Mouse (Mus musculus): Measurements from ENCODE around the gene Igfbp3. TPM values are rescaled to one million over a fixed set of nuclear protein-coding genes. Genes with fewer than 3 reads are reported as not detected.

The Igfbp3 gene
- polyA plus RNA-seq, 1 experiment from 2014 or later, result 29.7 TPM

- H3K27me3 ChIP-seq (replicated peaks; ENCODE audit: control insufficient read depth, insufficient read depth, low read length), result no peaks in the 10 kb centered on the region
- no peak overlapping the region for H3K4me3 ChIP-seq (ENCODE audit: low read depth, low read length)
- no peak overlapping the region for H3K9ac ChIP-seq (ENCODE audit: low read length)
- no peaks in the 10 kb centered on the region for H3K36me3 ChIP-seq (ENCODE audit: control insufficient read depth, insufficient read depth, low read length)
- H3K4me2 ChIP-seq (ENCODE audit: low read length), result no peak overlapping the region
- H3K4me1 ChIP-seq (ENCODE audit: control insufficient read depth, insufficient read depth, low read length), result peaks cover 3% of the 10 kb centered on the region; the same call in 1 of the 2 replicates
- ATAC-seq (no peak), DNase-seq (ENCODE audit: low spot score) (no peak)
- H3K27ac ChIP-seq (ENCODE audit: low read depth, low read length), result no peak overlapping the region
- 82% methylated on average over 6 of the region's 6 CpGs for WGBS
- H3K9me3 ChIP-seq (replicated peaks; ENCODE audit: control insufficient read depth, low read length), result no peaks in the 10 kb centered on the region
Observed at GRCm38 (mm10) chr11:7192710-7193109, 21.0 kb downstream of the Igfbp3 start.

GRCm38 (mm10) chr11:7188469-7188868 lies 25.3 kb downstream of the Igfbp3 start, which contains the start of gene Gm11985:
Gene Gm11985 (minus strand): TSS chr11:7188569.
- Histone ChIP-seq H3K9ac (ENCODE audit: low read length) (no peak within 1 kb of the TSS), H3K27ac (ENCODE audit: low read depth, low read length) (no peak within 1 kb of the TSS), H3K36me3 (ENCODE audit: control insufficient read depth, insufficient read depth, low read length) (no peaks in the 10 kb centered on the region), H3K27me3 (replicated peaks; ENCODE audit: control insufficient read depth, insufficient read depth, low read length) (no peaks in the 10 kb centered on the region), H3K9me3 (replicated peaks; ENCODE audit: control insufficient read depth, low read length) (no peaks in the 10 kb centered on the region), H3K4me1 (ENCODE audit: control insufficient read depth, insufficient read depth, low read length) (no peaks in the 10 kb centered on the region), H3K4me3 (ENCODE audit: low read depth, low read length) (no peak within 1 kb of the TSS), H3K4me2 (ENCODE audit: low read length) (no peak within 1 kb of the TSS)
- DNase-seq (ENCODE audit: low spot score), result no peak
- WGBS, result 91% methylated on average over 13 of the region's 13 CpGs
- ATAC-seq, result no peak

- Histone ChIP-seq H3K4me2 (ENCODE audit: low read length) (no peak overlapping the region), H3K9me3 (replicated peaks; ENCODE audit: control insufficient read depth, low read length) (no peaks in the 10 kb centered on the region), H3K27me3 (replicated peaks; ENCODE audit: control insufficient read depth, insufficient read depth, low read length) (no peaks in the 10 kb centered on the region), H3K27ac (ENCODE audit: low read depth, low read length) (no peak overlapping the region), H3K4me1 (ENCODE audit: control insufficient read depth, insufficient read depth, low read length) (peaks cover 5% of the 10 kb centered on the region; the same call in 1 of the 2 replicates), H3K36me3 (ENCODE audit: control insufficient read depth, insufficient read depth, low read length) (no peaks in the 10 kb centered on the region), H3K9ac (ENCODE audit: low read length) (no peak overlapping the region), H3K4me3 (ENCODE audit: low read depth, low read length) (no peak overlapping the region)
- ATAC-seq, result no peak
- DNase-seq (ENCODE audit: low spot score), result no peak
- 69% methylated on average over 8 of the region's 8 CpGs for WGBS
Observed at GRCm38 (mm10) chr11:7187472-7187871, 26.3 kb downstream of the Igfbp3 start.

GRCm38 (mm10) chr11:7184420-7184819 lies 29.3 kb downstream of the Igfbp3 start:
- H3K27ac ChIP-seq (ENCODE audit: low read depth, low read length), result no peak overlapping the region
- no peaks in the 10 kb centered on the region for H3K9me3 ChIP-seq (replicated peaks; ENCODE audit: control insufficient read depth, low read length)
- H3K9ac ChIP-seq (ENCODE audit: low read length), result no peak overlapping the region
- WGBS, result 59% methylated on average over 1 of the region's 1 CpGs
- ATAC-seq, result no peak
- H3K4me3 ChIP-seq (ENCODE audit: low read depth, low read length), result no peak overlapping the region
- no peak for DNase-seq (ENCODE audit: low spot score)
- H3K36me3 ChIP-seq (ENCODE audit: control insufficient read depth, insufficient read depth, low read length), result no peaks in the 10 kb centered on the region
- no peaks in the 10 kb centered on the region for H3K27me3 ChIP-seq (replicated peaks; ENCODE audit: control insufficient read depth, insufficient read depth, low read length)
- peaks cover 5% of the 10 kb centered on the region; the same call in 1 of the 2 replicates for H3K4me1 ChIP-seq (ENCODE audit: control insufficient read depth, insufficient read depth, low read length)
- H3K4me2 ChIP-seq (ENCODE audit: low read length), result no peak overlapping the region

GRCm38 (mm10) chr11:7182409-7183042 lies 31.2 kb downstream of the Igfbp3 start:
- ATAC-seq (peak; percentile 75), DNase-seq (ENCODE audit: low spot score) (peak; percentile 55)
- Histone ChIP-seq H3K4me2 (ENCODE audit: low read length) (no peak overlapping the region), H3K27ac (ENCODE audit: low read depth, low read length) (no peak overlapping the region), H3K4me3 (ENCODE audit: low read depth, low read length) (no peak overlapping the region), H3K4me1 (ENCODE audit: control insufficient read depth, insufficient read depth, low read length) (peaks cover 5% of the 10 kb centered on the region; the same call in 1 of the 2 replicates), H3K9me3 (replicated peaks; ENCODE audit: control insufficient read depth, low read length) (no peaks in the 10 kb centered on the region), H3K27me3 (replicated peaks; ENCODE audit: control insufficient read depth, insufficient read depth, low read length) (no peaks in the 10 kb centered on the region), H3K9ac (ENCODE audit: low read length) (no peak overlapping the region), H3K36me3 (ENCODE audit: control insufficient read depth, insufficient read depth, low read length) (no peaks in the 10 kb centered on the region)
- WGBS, result 5% methylated on average over 8 of the region's 8 CpGs

GRCm38 (mm10) chr11:7179276-7179675 lies 34.4 kb downstream of the Igfbp3 start:
- no peak for ATAC-seq
- Histone ChIP-seq H3K36me3 (ENCODE audit: control insufficient read depth, insufficient read depth, low read length) (no peaks in the 10 kb centered on the region), H3K27ac (ENCODE audit: low read depth, low read length) (no peak overlapping the region), H3K4me1 (ENCODE audit: control insufficient read depth, insufficient read depth, low read length) (peaks cover 5% of the 10 kb centered on the region; the same call in 1 of the 2 replicates), H3K4me3 (ENCODE audit: low read depth, low read length) (no peak overlapping the region), H3K4me2 (ENCODE audit: low read length) (no peak overlapping the region), H3K9me3 (replicated peaks; ENCODE audit: control insufficient read depth, low read length) (no peaks in the 10 kb centered on the region), H3K27me3 (replicated peaks; ENCODE audit: control insufficient read depth, insufficient read depth, low read length) (no peaks in the 10 kb centered on the region), H3K9ac (ENCODE audit: low read length) (no peak overlapping the region)
- 87% methylated on average over 2 of the region's 2 CpGs for WGBS
- DNase-seq (ENCODE audit: low spot score), result no peak

- DNase-seq (ENCODE audit: low spot score), result no peak
- 82% methylated on average over 4 of the region's 4 CpGs for WGBS
Observed at GRCm38 (mm10) chr11:7178724-7179123, 35.0 kb downstream of the Igfbp3 start.

GRCm38 (mm10) chr11:7173664-7174063 lies 40.1 kb downstream of the Igfbp3 start:
- no peak for DNase-seq (ENCODE audit: low spot score)
- 83% methylated on average over 6 of the region's 6 CpGs for WGBS
- Histone ChIP-seq H3K4me3 (ENCODE audit: low read depth, low read length) (no peak overlapping the region), H3K4me2 (ENCODE audit: low read length) (no peak overlapping the region), H3K9ac (ENCODE audit: low read length) (no peak overlapping the region), H3K27me3 (replicated peaks; ENCODE audit: control insufficient read depth, insufficient read depth, low read length) (no peaks in the 10 kb centered on the region), H3K36me3 (ENCODE audit: control insufficient read depth, insufficient read depth, low read length) (no peaks in the 10 kb centered on the region), H3K4me1 (ENCODE audit: control insufficient read depth, insufficient read depth, low read length) (no peaks in the 10 kb centered on the region), H3K9me3 (replicated peaks; ENCODE audit: control insufficient read depth, low read length) (no peaks in the 10 kb centered on the region), H3K27ac (ENCODE audit: low read depth, low read length) (no peak overlapping the region)
- ATAC-seq, result no peak

More at GRCm38 (mm10) chr11:7178724-7179123, 35.0 kb downstream of the Igfbp3 start:
- no peaks in the 10 kb centered on the region for H3K9me3 ChIP-seq (replicated peaks; ENCODE audit: control insufficient read depth, low read length)
- no peak overlapping the region for H3K27ac ChIP-seq (ENCODE audit: low read depth, low read length)
- ATAC-seq, result no peak
- no peaks in the 10 kb centered on the region for H3K27me3 ChIP-seq (replicated peaks; ENCODE audit: control insufficient read depth, insufficient read depth, low read length)
- no peak overlapping the region for H3K4me3 ChIP-seq (ENCODE audit: low read depth, low read length)
- H3K9ac ChIP-seq (ENCODE audit: low read length), result no peak overlapping the region
- no peaks in the 10 kb centered on the region for H3K36me3 ChIP-seq (ENCODE audit: control insufficient read depth, insufficient read depth, low read length)
- H3K4me2 ChIP-seq (ENCODE audit: low read length), result no peak overlapping the region
- peaks cover 5% of the 10 kb centered on the region; the same call in 1 of the 2 replicates for H3K4me1 ChIP-seq (ENCODE audit: control insufficient read depth, insufficient read depth, low read length)

- no peak overlapping the region for H3K27ac ChIP-seq (ENCODE audit: low read depth, low read length)
- H3K4me1 ChIP-seq (ENCODE audit: control insufficient read depth, insufficient read depth, low read length), result no peaks in the 10 kb centered on the region
- no peak overlapping the region for H3K4me3 ChIP-seq (ENCODE audit: low read depth, low read length)
- no peak for DNase-seq (ENCODE audit: low spot score)
- no peaks in the 10 kb centered on the region for H3K9me3 ChIP-seq (replicated peaks; ENCODE audit: control insufficient read depth, low read length)
- ATAC-seq, result no peak
- H3K9ac ChIP-seq (ENCODE audit: low read length), result no peak overlapping the region
- WGBS, result 100% methylated on average over 1 of the region's 1 CpGs
- no peaks in the 10 kb centered on the region for H3K27me3 ChIP-seq (replicated peaks; ENCODE audit: control insufficient read depth, insufficient read depth, low read length)
- H3K36me3 ChIP-seq (ENCODE audit: control insufficient read depth, insufficient read depth, low read length), result no peaks in the 10 kb centered on the region
- H3K4me2 ChIP-seq (ENCODE audit: low read length), result no peak overlapping the region
Observed at GRCm38 (mm10) chr11:7169645-7170044, 44.1 kb downstream of the Igfbp3 start.

Measured in forebrain, embryonic 14.5 days (tissue).